Mouse (Mus musculus) left cerebral cortex, adult 9 months (tissue): ENCODE data around the gene Gtf2h5.

Experiments
- DNase-seq, 2 experiments: peaks; one replicate each; pipeline ENCODE4 v3.0.0; 2022; ENCODE audit warnings: low spot score in 2 of 2

The Gtf2h5 gene

GRCm38 (mm10) chr17:6110956-6111355, 31.4 kb downstream of the Gtf2h5 start:
- DNase-seq, result no peak

- no peak for DNase-seq
These were observed 34.1 kb downstream of the Gtf2h5 start for GRCm38 (mm10) chr17:6113653-6114052.

DNA sequence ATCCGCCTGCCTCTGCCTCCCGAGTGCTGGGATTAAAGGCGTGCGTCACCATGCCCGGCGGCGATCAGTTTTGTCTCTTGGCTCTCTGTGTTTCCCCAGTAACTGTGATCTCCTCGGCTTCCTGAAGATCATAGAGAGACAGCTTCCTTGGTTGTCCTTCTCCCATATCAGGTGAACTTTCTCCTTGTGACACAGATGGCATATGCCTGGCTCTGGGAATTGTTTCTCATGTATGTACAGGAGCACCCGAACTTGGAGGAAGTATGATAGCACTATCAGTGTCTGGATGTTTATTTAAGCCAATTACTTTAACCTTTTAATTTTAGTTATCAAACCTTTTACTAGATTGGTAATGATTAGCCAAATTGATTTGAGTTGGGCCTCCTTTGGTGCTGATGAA, 35.5 kb downstream of the Gtf2h5 start:
- DNase-seq, result no peak

DNA sequence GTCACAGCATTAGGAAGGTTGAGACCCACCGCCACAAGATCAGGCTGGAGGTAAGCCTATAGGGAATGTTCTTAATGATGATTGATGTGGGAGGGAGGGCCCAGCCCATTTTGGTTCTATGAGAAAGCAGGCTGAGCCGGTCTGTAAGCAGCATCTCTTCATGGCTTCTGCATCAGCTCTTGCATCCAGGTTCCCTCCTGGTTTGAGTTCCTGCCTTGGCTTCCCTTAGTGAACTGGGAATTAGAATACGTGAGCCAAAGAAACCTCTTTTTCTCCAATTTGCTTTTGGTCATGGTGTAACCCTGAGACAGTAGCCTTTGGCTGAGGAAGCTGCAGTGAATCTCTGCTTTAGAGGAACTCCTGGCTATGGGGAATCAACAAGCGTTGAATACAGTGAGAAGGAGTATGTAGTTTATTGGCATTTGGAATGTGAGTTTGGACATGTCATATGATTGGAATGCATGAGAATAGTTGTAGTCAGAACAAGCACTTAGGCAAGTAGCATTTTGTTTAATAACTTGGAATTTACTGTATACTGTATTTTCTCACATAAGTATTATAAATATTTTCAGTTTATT, 37.7 kb downstream of the Gtf2h5 start:
- no peak for DNase-seq

GRCm38 (mm10) chr17:6117917-6118316, 38.3 kb downstream of the Gtf2h5 start:
- no peak for DNase-seq

DNA sequence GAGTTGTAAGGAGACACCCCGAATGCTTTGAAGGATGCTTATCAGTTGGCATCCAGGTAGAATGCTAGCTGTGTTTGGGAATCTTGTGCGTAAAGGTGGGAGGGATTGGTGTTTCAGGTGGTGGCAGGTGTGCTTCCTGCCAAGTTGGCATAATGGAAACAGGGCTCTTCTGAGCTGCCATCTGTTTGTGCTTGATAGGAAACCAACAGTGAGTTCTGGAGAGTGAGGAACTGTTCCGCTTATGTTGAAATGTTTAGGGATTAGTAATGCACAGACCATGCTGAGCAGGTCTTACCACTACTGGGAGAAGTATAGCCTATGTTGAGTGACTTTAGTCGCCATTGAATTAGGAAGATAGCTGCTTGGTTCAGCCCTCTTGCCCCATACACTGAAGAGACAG, 39.3 kb downstream of the Gtf2h5 start:
- no peak for DNase-seq

DNA sequence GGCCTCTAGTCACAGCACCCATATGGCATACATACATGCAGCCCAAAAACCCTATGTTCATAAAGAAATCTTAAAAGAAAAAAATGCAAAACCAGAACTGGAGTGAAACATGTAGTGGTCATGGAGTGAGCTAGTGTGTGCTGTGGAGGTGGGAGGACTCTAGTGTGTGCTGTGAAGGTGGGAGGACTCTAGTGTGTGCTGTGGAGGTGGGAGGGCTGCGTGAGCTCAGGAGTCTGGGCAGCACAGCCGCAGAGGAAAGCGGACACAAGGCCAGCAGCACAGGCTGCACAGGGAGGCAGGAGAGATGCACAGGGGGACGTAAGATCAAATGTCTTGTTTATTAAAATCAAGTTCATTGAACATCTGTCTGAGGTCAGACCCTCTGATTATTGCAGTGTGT, 44.2 kb downstream of the Gtf2h5 start:
- no peak for DNase-seq

DNA sequence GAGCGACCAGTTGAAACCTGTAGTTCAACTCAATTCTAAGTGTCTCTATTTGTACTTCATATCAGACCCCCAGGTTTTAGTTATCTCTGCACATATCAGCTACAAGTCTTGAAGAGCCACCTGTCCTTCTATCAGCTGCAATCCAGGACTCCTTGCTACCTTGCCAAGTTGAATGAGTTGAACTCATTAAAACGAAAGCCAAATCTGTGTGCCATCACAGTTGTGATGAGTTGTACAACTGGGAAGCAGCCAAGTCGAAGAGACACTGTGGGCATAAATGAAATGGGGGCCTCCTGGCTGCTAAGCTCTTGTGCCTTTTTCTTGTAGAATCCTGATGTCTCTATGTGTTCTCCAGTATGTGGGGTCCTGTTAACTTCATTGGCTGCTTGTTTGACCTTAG, 45.9 kb downstream of the Gtf2h5 start:
- no peak for DNase-seq

- no peak for DNase-seq
These were observed 48.5 kb downstream of the Gtf2h5 start for GRCm38 (mm10) chr17:6128039-6128438.

DNA sequence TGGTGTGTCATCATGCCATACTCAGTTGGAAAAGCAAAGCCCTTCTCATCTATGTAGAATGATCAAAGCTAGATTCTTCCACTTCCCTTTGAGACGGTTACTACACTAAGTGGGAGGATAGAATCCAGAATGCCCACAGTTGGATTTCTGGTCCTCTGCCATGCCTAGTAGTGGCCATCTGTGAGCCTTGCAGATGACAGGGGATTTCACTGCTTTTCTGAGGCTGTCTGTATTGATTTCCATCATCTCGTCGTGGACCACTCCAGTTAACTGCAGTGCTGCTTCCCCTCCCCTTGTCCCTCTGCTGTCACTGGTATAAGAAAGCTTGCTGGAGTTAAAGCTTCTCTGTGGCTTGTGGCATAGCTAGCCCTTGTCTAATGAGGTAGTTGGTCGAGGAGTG, 49.8 kb downstream of the Gtf2h5 start:
- DNase-seq, result peak in 1 of 2 experiments; percentile 33

- DNase-seq, result no peak
These were observed 51.5 kb downstream of the Gtf2h5 start for GRCm38 (mm10) chr17:6131083-6131482.
